Mouse (Mus musculus) liver, postnatal 0 days (tissue): ENCODE measurements around the gene Hdac9. TPM values are rescaled to one million over a fixed set of nuclear protein-coding genes. Genes with fewer than 3 reads are reported as not detected.

Experiments used
- ATAC-seq: fragments of 200-750 bp; cut with Nextera tagmentation; 2 replicates; pipeline ENCODE4 v1.8.0; 2017; ENCODE audit warnings: mild to moderate bottlenecking, moderate library complexity
- DNase-seq: peaks from one replicate; pipeline ENCODE4 v3.0.0-alpha.2; 2016
- H3K27ac ChIP-seq: fragments of 300-500 bp; sonication (generic); 2 replicates; pipeline ENCODE4 v1.5.1; 2014; ENCODE audit warnings: antibody characterized with exemption, moderate library complexity, mild to moderate bottlenecking, low read depth
- H3K27me3 ChIP-seq: fragments of 300-500 bp; sonication (generic); 2 replicates; pipeline ENCODE4 v1.6.1; 2014; ENCODE audit warnings: low read length, control low read depth, mixed read lengths; ENCODE audit not compliant: insufficient read depth
- H3K36me3 ChIP-seq: fragments of 300-500 bp; sonication (generic); replicated peaks from 2 replicates; pipeline ENCODE4 v1.6.1; 2014; ENCODE audit warnings: mild to moderate bottlenecking, control low read depth, low read length, moderate library complexity, mixed read lengths; ENCODE audit not compliant: insufficient read depth
- H3K4me1 ChIP-seq: fragments of 300-500 bp; sonication (generic); 2 replicates; pipeline ENCODE4 v1.6.1; 2014; ENCODE audit warnings: antibody characterized with exemption, mild to moderate bottlenecking, control low read depth; ENCODE audit not compliant: insufficient read depth
- H3K4me2 ChIP-seq: fragments of 300-500 bp; sonication (generic); 2 replicates; pipeline ENCODE4 v1.6.1; 2014; ENCODE audit warnings: low read depth, mild to moderate bottlenecking, low read length, moderate library complexity, mixed read lengths
- H3K4me3 ChIP-seq: fragments of 300-500 bp; sonication (generic); 2 replicates; pipeline ENCODE4 v1.5.1; 2014; ENCODE audit warnings: low read depth, low read length
- H3K9ac ChIP-seq: fragments of 300-500 bp; sonication (generic); replicated peaks from 2 replicates; pipeline ENCODE4 v1.6.1; 2014; ENCODE audit warnings: mild to moderate bottlenecking, moderate library complexity
- H3K9me3 ChIP-seq: fragments of 300-500 bp; sonication (generic); 2 replicates; pipeline ENCODE4 v1.6.1; 2016; ENCODE audit warnings: mild to moderate bottlenecking, control low read depth, low read length, mixed read lengths
- CTCF ChIP-seq: sonication (generic); IDR thresholded peaks from 2 replicates; pipeline ENCODE4 v1.5.1; 2016; ENCODE audit warnings: antibody characterized with exemption, low read depth
- EP300 ChIP-seq: IDR thresholded peaks from 2 replicates; pipeline ENCODE4 v1.6.1; 2016; ENCODE audit warnings: antibody characterized with exemption, low read depth, mild to moderate bottlenecking
- WGBS: fragments of 180-500 bp; shearing (Covaris S2); extraction: QIAGEN DNeasy Blood & Tissue Kit; methylation state at CpG from one replicate; pipeline ENCODE4 v1.1.7; 2014; ENCODE audit not compliant: insufficient replicate concordance; 5-methylcytosine and 5-hydroxymethylcytosine counted together
- polyA plus RNA-seq: library from polyadenylated mRNA; unstranded; fragments of >200 nt; fragmentation: Nextera tagmentation; extraction: Ambion mirVana; gene quantifications from 2 replicates; pipeline ENCODE4 v1.2.1, GENCODE M21; 2015

Hdac9 gene
- polyA plus RNA-seq, 1 experiment from 2014 or later, result 1.3 TPM

GRCm38 (mm10) chr12:34506345-34506744 lies 410.6 kb downstream of the Hdac9 start:
- no peak for ATAC-seq
- Histone ChIP-seq H3K4me1 (no peaks in the 10 kb centered on the region), H3K9me3 (no peaks in the 10 kb centered on the region), H3K27me3 (no peaks in the 10 kb centered on the region), H3K27ac (no peak overlapping the region), H3K36me3 (no peaks in the 10 kb centered on the region), H3K9ac (no peak overlapping the region), H3K4me3 (no peak overlapping the region), H3K4me2 (no peak overlapping the region)
- TF ChIP-seq CTCF, result no peak
- TF ChIP-seq EP300, result no peak
- DNase-seq, result no peak
- WGBS, result 68% methylated on average over 1 of the region's 1 CpGs

GRCm38 (mm10) chr12:34498751-34499626 lies 417.9 kb downstream of the Hdac9 start:
- WGBS, result 57% methylated on average over 9 of the region's 9 CpGs
- Histone ChIP-seq H3K27ac (no peak overlapping the region), H3K9ac (no peak overlapping the region)

GRCm38 (mm10) chr12:34498331-34498730 lies 418.6 kb downstream of the Hdac9 start:
- TF ChIP-seq CTCF (no peak), EP300 (no peak)
- no peak overlapping the region for H3K4me3 ChIP-seq
- no peak overlapping the region for H3K9ac ChIP-seq
- no peak for DNase-seq
- WGBS, result 73% methylated on average over 8 of the region's 8 CpGs
- no peaks in the 10 kb centered on the region for H3K27me3 ChIP-seq
- no peak for ATAC-seq
- no peak overlapping the region for H3K27ac ChIP-seq
- H3K36me3 ChIP-seq, result no peaks in the 10 kb centered on the region
- no peaks in the 10 kb centered on the region for H3K4me1 ChIP-seq
- no peaks in the 10 kb centered on the region for H3K9me3 ChIP-seq
- no peak overlapping the region for H3K4me2 ChIP-seq

More at GRCm38 (mm10) chr12:34498751-34499626, 417.9 kb downstream of the Hdac9 start:
- Histone ChIP-seq H3K27me3 (no peaks in the 10 kb centered on the region), H3K4me1 (no peaks in the 10 kb centered on the region), H3K9me3 (no peaks in the 10 kb centered on the region), H3K36me3 (no peaks in the 10 kb centered on the region), H3K4me2 (no peak overlapping the region), H3K4me3 (no peak overlapping the region)
- ATAC-seq (no peak), DNase-seq (no peak)
- no peak for TF ChIP-seq EP300
- no peak for TF ChIP-seq CTCF

DNA sequence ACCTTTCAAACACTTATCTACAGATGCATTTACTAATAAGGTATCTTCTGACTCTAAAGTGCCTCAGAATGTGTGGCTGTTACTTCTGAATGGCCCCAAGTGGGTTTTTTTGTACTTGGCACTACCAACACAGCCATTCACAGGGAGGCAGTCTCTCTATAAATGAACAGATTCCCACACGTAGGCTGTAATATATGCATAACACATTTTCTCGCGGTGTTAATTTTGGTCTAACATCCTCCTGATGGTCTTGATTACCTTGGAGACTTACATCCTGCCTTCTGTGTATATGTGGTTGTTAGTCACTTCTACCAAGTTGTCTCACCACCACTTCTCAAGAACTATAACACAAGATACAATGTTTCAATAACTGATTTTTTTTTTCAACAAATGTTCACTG lies 419.2 kb downstream of the Hdac9 start:
- Histone ChIP-seq H3K27ac (no peak overlapping the region), H3K4me2 (no peak overlapping the region), H3K27me3 (no peaks in the 10 kb centered on the region), H3K9me3 (no peaks in the 10 kb centered on the region), H3K9ac (no peak overlapping the region), H3K4me3 (no peak overlapping the region), H3K4me1 (no peaks in the 10 kb centered on the region), H3K36me3 (no peaks in the 10 kb centered on the region)
- DNase-seq (no peak), ATAC-seq (no peak)
- no peak for TF ChIP-seq EP300
- 86% methylated on average over 3 of the region's 3 CpGs for WGBS

- Histone ChIP-seq H3K4me1 (no peaks in the 10 kb centered on the region), H3K4me3 (no peak overlapping the region), H3K27me3 (no peaks in the 10 kb centered on the region), H3K9me3 (no peaks in the 10 kb centered on the region), H3K36me3 (no peaks in the 10 kb centered on the region), H3K9ac (no peak overlapping the region), H3K27ac (no peak overlapping the region), H3K4me2 (no peak overlapping the region)
- TF ChIP-seq EP300 (no peak), CTCF (no peak)
- ATAC-seq, result no peak
- 43% methylated on average over 3 of the region's 3 CpGs for WGBS
- DNase-seq, result no peak
Measured at GRCm38 (mm10) chr12:34495940-34496339, 421.0 kb downstream of the Hdac9 start.

GRCm38 (mm10) chr12:34489629-34490028 lies 427.3 kb downstream of the Hdac9 start:
- H3K9me3 ChIP-seq, result no peaks in the 10 kb centered on the region
- no peaks in the 10 kb centered on the region for H3K27me3 ChIP-seq
- H3K4me2 ChIP-seq, result no peak overlapping the region
- DNase-seq (no peak), ATAC-seq (no peak)
- H3K36me3 ChIP-seq, result no peaks in the 10 kb centered on the region
- no peak overlapping the region for H3K9ac ChIP-seq
- H3K27ac ChIP-seq, result no peak overlapping the region
- no peak for TF ChIP-seq EP300
- no peaks in the 10 kb centered on the region for H3K4me1 ChIP-seq
- no peak overlapping the region for H3K4me3 ChIP-seq
